In the genomic region with DNA sequence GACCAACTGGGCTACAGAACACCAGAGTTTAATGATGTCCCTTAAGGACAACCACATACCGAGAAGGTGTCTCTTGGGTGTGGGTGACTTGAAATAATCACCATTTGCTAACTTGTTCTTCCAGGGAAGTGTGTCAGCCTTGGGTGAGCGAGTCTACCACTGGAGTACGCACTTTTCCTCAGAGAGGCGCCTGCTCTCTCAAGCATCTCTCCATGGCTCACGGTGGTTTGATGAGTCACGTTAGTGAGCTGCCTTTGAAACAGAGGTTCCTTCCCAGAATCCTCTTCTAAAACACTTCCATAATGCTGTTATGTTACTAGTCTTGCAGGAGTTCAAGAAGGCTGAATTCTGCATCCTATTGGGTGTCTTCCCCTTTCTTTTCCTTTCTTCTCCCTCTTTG, we compare ENCODE assay signal across 15 mouse cellular contexts.
"Had no signal": no experiment of that assay in that cellular context is flagged by ENCODE, and none has a peak within 500 bp of the region (broad histone marks: within the 10 kb centered on the region; RNA-seq: fewer than 3 reads in every experiment).

No protein-coding gene starts in this region.

- H3K36me3 ChIP-seq: limb, embryonic 12.5 days; liver, embryonic 13.5 days; lung, embryonic 15.5 days; midbrain, embryonic 10.5 days; neural tube, embryonic 12.5 days had no signal

- ATAC-seq: liver, postnatal 0 days had no signal

- H3K9ac ChIP-seq: limb, embryonic 12.5 days; liver, embryonic 13.5 days; liver, postnatal 0 days; lung, embryonic 15.5 days; neural tube, embryonic 12.5 days had no signal

- H3K4me3 ChIP-seq: limb, embryonic 12.5 days; liver, embryonic 13.5 days; lung, embryonic 15.5 days; midbrain, embryonic 10.5 days; neural tube, embryonic 12.5 days had no signal

- H3K27ac ChIP-seq: liver, embryonic 13.5 days; lung, embryonic 15.5 days; neural tube, embryonic 12.5 days had no signal

- H3K9me3 ChIP-seq: limb, embryonic 12.5 days; liver, embryonic 13.5 days; lung, embryonic 15.5 days; midbrain, embryonic 10.5 days; neural tube, embryonic 12.5 days had no signal

- H3K4me1 ChIP-seq: liver, embryonic 13.5 days had no signal

- H3K27me3 ChIP-seq: limb, embryonic 12.5 days; lung, embryonic 15.5 days; neural tube, embryonic 12.5 days had no signal

- DNase-seq: kidney, postnatal 10 days; kidney, postnatal 4 days; liver; liver, embryonic 13.5 days; liver, postnatal 0 days; lung, postnatal 14 days; midbrain, embryonic 14.5 days; right cerebral cortex, postnatal 4 days; spleen, adult 18-20 months; thymus, adult 18-20 months; thymus, postnatal 36 days had no signal

- H3K4me2 ChIP-seq: limb, embryonic 12.5 days; liver, embryonic 13.5 days; lung, embryonic 15.5 days; neural tube, embryonic 12.5 days had no signal
